Mouse (Mus musculus) R1 (cell line): ENCODE measurements around the gene Bcl11a.

ENCODE experiments used
- DNase-seq: peaks from one replicate; pipeline ENCODE4 v3.0.0-alpha.2; 2018; ENCODE audit warnings: low read depth, low spot score

Bcl11a gene

DNA sequence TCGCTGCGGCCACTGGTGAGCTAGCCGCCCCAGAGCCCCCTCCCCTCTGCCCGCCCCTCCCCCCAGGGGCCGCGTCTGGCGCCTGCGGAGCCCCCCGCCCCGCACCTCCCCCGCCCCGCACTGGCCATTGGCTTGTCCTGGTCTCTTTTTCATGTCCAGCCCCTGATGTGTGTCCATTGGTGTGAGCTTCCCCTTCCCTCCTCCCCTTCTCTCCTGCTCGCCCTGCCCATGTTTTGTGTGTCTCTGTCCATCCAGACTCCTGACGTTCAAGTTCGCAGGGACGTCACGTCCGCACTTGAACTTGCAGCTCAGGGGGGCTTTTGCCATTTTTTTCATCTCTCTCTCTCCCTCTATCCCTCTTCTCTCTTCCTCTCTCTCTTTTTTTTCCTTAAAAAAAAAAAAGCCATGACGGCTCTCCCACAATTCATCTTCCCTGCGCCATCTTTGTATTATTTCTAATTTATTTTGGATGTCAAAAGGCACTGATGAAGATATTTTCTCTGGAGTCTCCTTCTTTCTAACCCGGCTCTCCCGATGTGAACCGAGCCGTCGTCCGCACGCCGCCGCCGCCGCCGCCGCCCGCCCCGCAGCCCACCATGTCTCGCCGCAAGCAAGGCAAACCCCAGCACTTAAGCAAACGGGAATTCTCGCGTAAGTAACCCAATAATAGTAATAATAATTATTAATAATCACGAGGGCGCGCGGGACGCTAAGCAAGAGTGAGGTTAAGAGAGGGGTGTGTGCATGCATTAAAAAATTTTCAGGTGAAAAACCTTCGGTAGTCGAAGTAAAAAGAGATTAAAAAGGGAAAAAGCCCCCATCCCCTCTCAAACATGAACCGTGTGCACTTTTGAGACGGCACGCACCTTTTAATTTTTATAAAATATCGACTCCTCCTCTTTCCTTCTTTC, at the start of gene Bcl11a:
TSS of gene Bcl11a (plus strand) at position 262 of the 911 bp plus-strand sequence.
- peak; percentile 74 for DNase-seq

DNA sequence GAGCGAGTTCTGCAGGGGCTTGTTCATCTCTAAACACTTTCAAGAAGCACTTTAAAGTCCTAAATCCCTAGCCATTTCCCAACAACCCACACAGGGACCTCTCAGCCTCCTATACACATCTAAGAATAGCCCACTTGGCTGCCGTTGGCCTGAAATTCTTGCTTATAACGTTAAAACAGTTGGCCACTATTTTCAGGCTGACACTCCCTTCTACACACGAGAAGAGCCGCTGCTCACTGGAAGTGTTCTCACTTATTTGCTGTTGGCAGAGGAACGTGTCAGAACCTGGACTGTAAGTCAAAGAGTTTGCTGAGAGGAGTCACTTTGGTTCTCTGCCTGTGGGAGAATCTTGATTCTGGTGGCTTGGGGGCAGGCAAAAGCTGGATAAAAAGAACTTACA, 33.8 kb upstream of the Bcl11a start:
- no peak for DNase-seq

DNA sequence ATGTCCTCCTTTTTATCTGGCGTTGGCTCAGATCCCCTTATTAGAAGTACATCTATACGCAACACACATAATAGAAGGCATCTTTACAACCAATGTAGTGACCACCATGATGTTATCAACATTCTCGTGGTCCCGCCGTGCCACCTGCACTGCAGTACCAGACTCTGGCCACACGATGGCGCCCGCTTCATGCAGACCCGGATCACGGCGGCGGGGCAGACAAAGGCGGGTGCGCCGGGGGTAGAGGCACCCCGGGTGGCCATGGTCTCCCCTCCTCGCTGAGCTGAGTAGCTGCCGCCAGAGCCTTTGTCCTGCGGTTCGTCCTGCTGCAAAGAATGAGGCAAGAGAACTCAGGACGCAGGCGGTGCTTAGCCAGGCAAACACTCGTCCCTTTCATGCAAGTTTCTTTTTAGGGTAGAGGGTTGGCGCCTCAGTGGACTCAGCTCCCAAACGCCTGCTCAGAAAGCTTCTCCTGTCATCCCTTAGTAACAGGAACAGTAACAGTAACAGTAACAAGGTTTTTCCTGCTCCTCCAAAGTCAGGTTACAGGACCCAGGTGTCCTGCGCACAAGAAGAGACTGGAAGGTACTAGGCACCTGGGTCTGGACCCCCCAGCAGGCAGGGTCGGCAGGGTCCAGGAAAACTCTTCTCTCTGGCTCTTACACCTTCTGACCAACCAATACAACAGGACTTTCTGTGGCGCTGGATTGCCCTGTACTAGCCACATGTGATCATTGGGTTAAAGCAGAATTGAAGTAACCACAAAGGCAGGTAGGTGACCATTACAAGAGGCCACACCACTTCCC, 28.4 kb upstream of the Bcl11a start:
- peak; percentile 65 for DNase-seq

DNA sequence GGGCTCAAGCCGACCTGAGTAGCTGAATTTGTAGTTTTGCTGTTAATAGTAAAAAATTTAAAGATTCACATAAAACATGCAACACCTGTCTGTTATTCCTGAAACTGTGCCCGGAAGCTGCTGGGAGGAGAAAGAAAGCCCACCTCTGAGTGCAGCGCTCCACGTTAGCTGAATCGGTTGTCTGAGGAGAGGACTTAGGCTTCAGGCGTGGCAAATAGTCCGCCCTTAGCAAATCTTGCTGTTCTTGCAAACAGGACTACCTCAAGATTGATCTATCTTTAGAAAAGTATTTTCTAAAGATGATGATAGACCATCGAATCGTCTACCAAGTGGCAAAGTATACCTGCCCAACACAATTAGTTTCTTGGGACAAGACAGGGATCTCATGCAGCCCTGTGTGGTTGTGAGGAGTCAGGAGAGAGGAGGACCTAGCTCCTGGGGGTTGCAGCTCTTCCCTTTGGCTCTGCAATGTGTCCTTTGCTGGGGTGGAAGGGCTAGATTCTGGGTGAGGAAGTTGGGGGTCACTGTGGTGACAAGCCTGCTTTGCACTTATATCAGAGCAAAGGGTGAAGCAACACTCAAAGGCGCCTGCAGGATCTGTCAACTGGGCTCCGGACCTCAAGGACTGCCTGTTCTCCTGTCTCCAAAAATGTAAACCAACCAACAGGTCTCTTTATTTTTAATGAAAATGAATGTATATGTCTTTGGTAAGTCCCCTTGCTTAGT, 27.7 kb upstream of the Bcl11a start:
- no peak for DNase-seq

DNA sequence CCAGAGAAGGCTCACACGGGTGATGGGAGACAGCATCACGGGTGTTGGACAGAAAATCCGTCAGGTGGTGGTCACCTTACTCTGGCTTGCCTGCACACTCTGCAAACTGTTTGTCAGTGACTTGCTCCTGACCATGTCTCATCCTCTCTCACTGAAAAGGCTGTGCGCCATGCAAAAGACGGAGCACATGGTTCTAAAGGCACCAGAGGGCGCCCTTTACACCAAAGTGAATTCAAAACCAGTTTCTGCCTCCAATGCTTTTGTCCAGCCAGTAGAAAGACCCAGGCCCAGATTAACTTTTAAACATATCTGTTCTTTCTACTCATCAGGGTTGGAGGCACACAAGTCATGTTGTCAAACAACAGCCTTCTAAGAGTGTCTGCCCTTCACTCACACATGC, 25.0 kb upstream of the Bcl11a start:
- peak; percentile 75 for DNase-seq

GRCm38 (mm10) chr11:24059137-24059536, 18.7 kb upstream of the Bcl11a start:
- DNase-seq = no peak

DNA sequence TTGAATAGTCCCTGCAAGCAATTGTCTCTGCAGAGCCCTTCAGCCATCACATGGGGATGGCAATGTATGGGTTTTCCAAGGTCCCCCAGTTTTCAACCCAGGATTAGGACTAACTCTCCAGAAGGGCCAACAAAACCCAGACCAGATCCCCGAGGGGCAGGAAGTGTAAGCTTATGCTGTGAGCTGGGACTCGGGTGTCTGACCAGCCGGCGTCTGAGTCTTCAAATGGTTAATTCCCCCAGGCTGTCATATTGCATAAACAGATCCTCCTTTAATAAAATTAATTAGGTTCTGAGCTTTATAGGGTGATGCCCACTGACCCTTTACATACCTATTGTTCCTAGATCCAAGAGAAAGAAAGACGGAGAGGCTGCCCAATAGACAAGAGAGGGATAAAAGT, 17.4 kb upstream of the Bcl11a start:
- DNase-seq = no peak

DNA sequence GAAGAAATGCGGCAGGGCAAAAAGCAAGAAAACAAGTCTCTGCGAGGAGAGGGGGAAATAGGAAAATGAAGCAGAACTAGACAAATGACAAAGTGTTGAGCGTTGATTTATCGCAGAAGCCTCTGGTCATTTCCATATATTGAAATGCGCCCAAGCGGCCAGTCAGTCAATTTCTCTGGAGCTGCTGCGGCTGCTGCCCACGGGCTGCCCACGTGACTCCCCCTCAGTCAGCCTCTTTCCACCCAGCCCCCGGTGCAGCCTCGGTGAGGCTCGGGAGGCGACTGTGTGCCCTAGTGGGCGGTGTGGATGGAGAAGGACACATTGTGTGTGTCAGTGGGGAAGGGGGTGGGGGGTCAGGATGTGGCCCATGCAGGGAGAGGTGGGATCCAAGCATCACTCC, 16.0 kb upstream of the Bcl11a start:
- no peak for DNase-seq

GRCm38 (mm10) chr11:24062495-24063096, 15.3 kb upstream of the Bcl11a start:
- DNase-seq = no peak

- DNase-seq = no peak
Measured at GRCm38 (mm10) chr11:24064221-24064620, 13.6 kb upstream of the Bcl11a start.

DNA sequence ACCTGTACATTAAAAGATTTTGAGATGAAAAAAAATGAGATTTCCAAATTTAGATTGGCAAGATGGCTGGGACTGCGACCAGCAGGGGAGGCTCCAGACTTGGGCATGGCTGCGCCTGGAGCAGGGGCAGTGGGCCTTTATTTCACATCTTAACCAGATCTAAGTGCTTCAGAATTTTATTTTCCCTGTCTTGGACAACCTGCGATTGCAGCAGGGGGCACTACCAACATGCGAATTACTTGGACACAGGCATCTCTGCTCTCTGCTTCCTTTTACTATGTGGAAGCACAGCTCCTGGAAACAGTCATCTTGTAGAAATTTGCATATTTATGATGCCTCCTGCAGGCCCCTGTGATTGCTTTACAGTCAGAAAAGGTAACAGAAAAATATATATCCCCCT, 12.5 kb upstream of the Bcl11a start:
- no peak for DNase-seq

DNA sequence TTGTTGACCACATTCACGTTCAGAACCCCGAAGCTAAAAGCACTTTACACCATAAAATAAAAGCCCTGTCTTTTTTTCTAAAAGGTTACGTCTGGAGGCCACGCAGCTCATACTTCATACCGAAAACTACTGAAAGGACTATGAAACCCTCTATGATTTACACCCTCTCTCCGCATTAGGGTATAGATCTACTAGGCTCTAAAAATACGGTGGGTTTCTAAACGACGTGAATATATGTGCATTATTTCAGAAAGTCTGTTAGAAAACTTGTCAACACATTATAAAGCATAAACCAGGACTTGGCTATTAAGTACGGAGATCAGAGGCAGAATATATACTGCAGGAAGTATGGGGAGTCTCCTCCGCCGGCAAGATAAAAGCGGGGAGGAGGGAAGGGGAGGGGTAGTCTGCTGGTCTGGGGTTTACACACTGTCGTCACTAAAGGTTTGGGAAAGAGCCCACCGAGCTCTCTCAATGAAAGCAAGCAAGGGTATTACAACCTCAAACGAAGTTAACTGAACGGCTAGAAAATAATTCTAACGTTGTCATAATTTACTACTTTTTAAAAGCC, 3.8 kb upstream of the Bcl11a start:
- DNase-seq = peak; percentile 22

DNA sequence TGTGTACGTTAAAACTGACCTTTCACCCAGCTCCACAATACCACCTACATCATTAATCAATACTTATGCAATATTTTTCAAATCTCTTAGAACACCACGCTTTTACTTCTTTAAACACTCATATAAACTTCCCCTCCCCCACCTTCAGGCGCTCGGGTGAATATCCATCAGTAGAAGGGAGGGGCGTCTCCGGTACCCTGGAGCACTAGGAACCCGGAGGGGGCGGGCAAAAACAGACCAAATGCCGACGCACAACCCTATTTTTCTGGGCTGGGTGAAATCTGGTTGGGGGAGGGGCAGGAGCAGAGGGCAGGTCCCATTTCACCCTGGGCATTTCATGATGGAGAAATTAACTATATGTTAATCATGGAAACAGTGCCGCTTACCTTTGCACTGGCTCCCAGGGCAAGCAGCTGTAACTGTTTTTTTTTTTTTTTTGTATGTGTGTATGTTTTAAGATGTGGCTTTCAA, 3.2 kb upstream of the Bcl11a start, which contains the start of gene A830031A19Rik:
TSS of gene A830031A19Rik (minus strand) at position 421 of the 471 bp plus-strand sequence.
- DNase-seq = peak; percentile 69

- DNase-seq = peak; percentile 82
Measured at GRCm38 (mm10) chr11:24075486-24076126, 2.2 kb upstream of the Bcl11a start.

GRCm38 (mm10) chr11:24076127-24076650, 1.7 kb upstream of the Bcl11a start:
- peak; percentile 50 for DNase-seq

DNA sequence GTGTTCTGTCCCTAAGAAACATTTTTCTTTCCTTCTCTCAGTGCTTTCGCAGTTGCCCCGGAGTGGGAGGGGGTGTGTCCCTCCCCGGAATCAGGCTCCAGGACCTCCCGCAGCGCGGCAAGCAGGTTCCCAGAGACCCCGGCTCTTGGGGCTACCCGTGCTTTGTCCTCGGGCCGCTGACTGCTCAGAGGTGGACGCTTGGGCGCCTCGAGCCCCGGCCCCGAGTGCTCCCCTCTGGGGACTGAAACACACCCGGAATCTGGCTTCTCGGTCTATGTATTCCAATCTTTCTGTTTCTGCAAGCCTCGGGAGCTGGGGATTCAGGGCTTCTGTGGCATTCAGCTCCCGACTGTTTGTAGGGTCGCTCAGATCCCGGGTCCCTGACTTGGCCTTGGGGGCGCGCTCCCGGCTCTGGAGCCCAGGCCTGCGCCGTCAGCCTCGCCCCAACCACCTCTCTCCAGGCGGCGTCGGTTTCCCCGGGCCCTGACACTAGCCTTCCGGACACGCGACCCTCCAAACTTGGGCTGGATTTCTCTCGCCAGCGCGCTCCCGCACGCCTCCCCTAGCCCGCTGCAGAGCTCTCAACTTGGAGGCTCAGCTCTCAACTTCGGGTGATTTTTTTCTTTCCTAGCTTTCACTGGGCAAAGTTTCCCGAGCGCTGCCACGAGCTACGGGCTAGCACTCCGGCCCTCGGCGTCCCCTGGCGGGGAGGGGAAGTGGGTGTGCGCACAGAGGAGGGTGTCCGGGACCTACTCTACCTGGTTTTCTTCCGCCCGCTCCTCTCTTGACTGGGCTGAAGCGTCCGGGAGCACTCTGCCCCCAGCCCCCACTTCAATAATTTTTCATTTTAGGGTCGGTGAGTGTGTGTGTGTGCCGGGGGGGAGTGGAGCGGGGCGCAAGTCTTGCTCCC, 780 bp upstream of the Bcl11a start:
- DNase-seq = peak; percentile 66

GRCm38 (mm10) chr11:24078706-24079316, 955 bp downstream of the Bcl11a start:
- DNase-seq = peak; percentile 54
